Mouse (Mus musculus) olfactory bulb, adult 2 months (tissue): ENCODE data around the gene Agl. TPM values are rescaled to one million over a fixed set of nuclear protein-coding genes. Genes with fewer than 3 reads are reported as not detected.
A peak's percentile ranks its signal among the peaks of the same experiment; 100 is the strongest.

Source experiments
- H3K27ac ChIP-seq: fragments of 200-500 bp; 2 replicates; pipeline ENCODE4 v1.5.1; 2012; ENCODE audit warnings: low read depth, low read length; ENCODE audit not compliant: insufficient read depth
- H3K4me1 ChIP-seq: fragments of 200-500 bp; 2 replicates; pipeline ENCODE4 v1.6.1; 2012; ENCODE audit warnings: low read length; ENCODE audit not compliant: control insufficient read depth, insufficient read depth
- H3K4me3 ChIP-seq: fragments of 200-500 bp; 2 replicates; pipeline ENCODE4 v1.5.1; 2012; ENCODE audit warnings: mild to moderate bottlenecking, low read depth, low read length, moderate library complexity; ENCODE audit not compliant: insufficient read depth
- CTCF ChIP-seq: fragments of 200-500 bp; IDR thresholded peaks from 2 replicates; pipeline ENCODE4 v1.5.1; 2012; ENCODE audit warnings: low read depth, mild to moderate bottlenecking, low read length, moderate library complexity; ENCODE audit not compliant: insufficient read depth
- POLR2A ChIP-seq: fragments of 200-500 bp; IDR thresholded peaks from 2 replicates; pipeline ENCODE4 v1.6.1; 2012; ENCODE audit warnings: mild to moderate bottlenecking, low read depth, low read length, moderate library complexity; ENCODE audit not compliant: insufficient read depth
- WGBS: fragments of 180-500 bp; shearing (Covaris S2); methylation state at CpG from one replicate; pipeline ENCODE4 v1.1.7; 2018; 5-methylcytosine and 5-hydroxymethylcytosine counted together
- polyA plus RNA-seq: library from polyadenylated mRNA; stranded (reverse); fragments of >200 nt; gene quantifications from 2 replicates; pipeline ENCODE4 v1.2.4, GENCODE M21; 2012; ENCODE audit warnings: low replicate concordance; ENCODE audit not compliant: missing spikeins, insufficient read depth, insufficient read length

Gene Agl
- not detected in 2 replicates for polyA plus RNA-seq

DNA sequence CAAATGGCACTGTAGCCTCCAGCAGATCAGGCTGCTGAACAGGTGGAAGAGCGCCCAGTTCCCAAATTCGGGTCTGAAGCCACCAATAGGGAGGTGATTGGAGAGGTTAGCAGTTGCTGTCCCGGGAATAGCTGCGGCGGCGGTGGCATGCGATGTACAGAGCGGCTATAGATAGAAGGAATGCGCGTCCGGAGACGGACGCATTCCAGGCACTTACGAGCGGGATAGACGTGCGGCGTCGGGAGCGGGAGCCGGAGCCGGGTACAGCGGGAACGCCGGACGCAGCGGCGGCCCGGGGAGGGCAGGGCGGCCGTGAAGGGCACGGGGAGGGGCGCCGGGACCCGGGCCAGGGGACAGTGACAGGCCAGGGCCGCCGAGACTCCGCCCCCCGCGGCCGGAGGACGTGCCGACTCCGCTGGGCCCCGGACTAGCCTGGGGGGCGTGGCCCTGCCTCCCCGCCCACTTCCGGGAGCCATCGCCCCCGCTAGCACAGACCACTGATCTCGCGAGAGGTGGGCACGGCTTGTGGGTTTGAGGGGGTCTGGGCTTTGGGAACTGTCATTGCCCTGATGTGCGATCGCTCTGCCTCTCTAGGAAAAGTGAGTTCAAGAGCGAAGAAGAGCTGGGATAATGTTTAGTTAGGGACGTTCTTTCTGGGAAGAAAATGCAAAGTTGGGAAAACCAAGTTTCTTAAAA, at the start of gene Agl:
Gene Agl (minus strand): TSS at position 356 of the 696 bp plus-strand sequence.
- TF ChIP-seq CTCF, result no peak
- TF ChIP-seq POLR2A, result peak; percentile 22; the same call in 1 of the 2 replicates
- Histone ChIP-seq H3K27ac (no peak within 1 kb of the TSS), H3K4me3 (peak within 1 kb of the TSS; percentile 53), H3K4me1 (no peaks in the 10 kb centered on the region)
- WGBS, result under 1% methylated on average over 55 of the region's 57 CpGs

DNA sequence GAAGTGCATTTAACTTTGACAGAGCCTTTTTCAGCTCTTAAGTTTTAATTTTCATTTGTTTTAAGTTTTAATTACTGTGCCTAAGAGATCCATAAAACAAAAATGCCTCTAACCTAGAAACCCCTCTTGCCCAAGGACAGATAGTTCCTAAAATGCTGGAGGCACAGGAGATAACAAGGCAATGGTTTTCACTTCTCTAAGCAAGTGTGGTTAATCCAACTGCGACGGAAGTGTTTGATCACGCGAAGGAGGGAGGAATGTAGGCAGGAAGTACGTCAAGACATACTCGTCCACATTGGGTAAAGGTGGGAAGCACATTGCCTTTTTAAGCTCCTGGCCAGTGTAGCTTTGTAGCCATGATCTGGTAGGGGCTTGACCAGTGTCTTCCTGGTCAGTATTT, 49.6 kb upstream of the Agl start:
- Histone ChIP-seq H3K4me1 (peaks cover 6% of the 10 kb centered on the region; the same call in 1 of the 2 replicates), H3K4me3 (no peak overlapping the region), H3K27ac (no peak overlapping the region)
- TF ChIP-seq POLR2A, result no peak
- TF ChIP-seq CTCF, result no peak
- WGBS, result 91% methylated on average over 6 of the region's 6 CpGs

GRCm38 (mm10) chr3:116852421-116852820, 44.5 kb upstream of the Agl start:
- no peak for TF ChIP-seq POLR2A
- TF ChIP-seq CTCF, result no peak
- no peak overlapping the region for H3K27ac ChIP-seq
- H3K4me1 ChIP-seq, result no peaks in the 10 kb centered on the region
- 94% methylated on average over 3 of the region's 3 CpGs for WGBS
- H3K4me3 ChIP-seq, result no peak overlapping the region

- WGBS, result 95% methylated on average over 1 of the region's 1 CpGs
- no peak overlapping the region for H3K27ac ChIP-seq
- H3K4me3 ChIP-seq, result no peak overlapping the region
Observed at GRCm38 (mm10) chr3:116850376-116850775, 42.4 kb upstream of the Agl start.

GRCm38 (mm10) chr3:116848936-116849335, 41.0 kb upstream of the Agl start:
- no peak overlapping the region for H3K27ac ChIP-seq
- no peak for TF ChIP-seq POLR2A
- TF ChIP-seq CTCF, result no peak
- no peak overlapping the region for H3K4me3 ChIP-seq
- no peaks in the 10 kb centered on the region for H3K4me1 ChIP-seq
- WGBS, result 89% methylated on average over 4 of the region's 4 CpGs

More at GRCm38 (mm10) chr3:116850376-116850775, 42.4 kb upstream of the Agl start:
- H3K4me1 ChIP-seq, result no peaks in the 10 kb centered on the region
- no peak for TF ChIP-seq CTCF
- TF ChIP-seq POLR2A, result no peak

- TF ChIP-seq CTCF, result no peak
- TF ChIP-seq POLR2A, result no peak
- Histone ChIP-seq H3K4me3 (no peak overlapping the region), H3K27ac (no peak overlapping the region), H3K4me1 (no peaks in the 10 kb centered on the region)
- WGBS, result 89% methylated on average over 1 of the region's 1 CpGs
Observed at GRCm38 (mm10) chr3:116848099-116848498, 40.1 kb upstream of the Agl start.

GRCm38 (mm10) chr3:116846084-116846483, 38.1 kb upstream of the Agl start:
- H3K27ac ChIP-seq, result no peak overlapping the region
- no peak for TF ChIP-seq CTCF
- no peak for TF ChIP-seq POLR2A
- WGBS, result 91% methylated on average over 4 of the region's 4 CpGs
- H3K4me1 ChIP-seq, result no peaks in the 10 kb centered on the region
- no peak overlapping the region for H3K4me3 ChIP-seq

- Histone ChIP-seq H3K4me1 (no peaks in the 10 kb centered on the region), H3K4me3 (no peak overlapping the region), H3K27ac (no peak overlapping the region)
- WGBS, result 90% methylated on average over 10 of the region's 10 CpGs
- TF ChIP-seq CTCF (no peak), POLR2A (no peak)
Observed at GRCm38 (mm10) chr3:116844880-116845579, 37.1 kb upstream of the Agl start.

- no peak overlapping the region for H3K27ac ChIP-seq
- 78% methylated on average over 2 of the region's 2 CpGs for WGBS
- no peak for TF ChIP-seq POLR2A
- no peak for TF ChIP-seq CTCF
- no peak overlapping the region for H3K4me3 ChIP-seq
- H3K4me1 ChIP-seq, result no peaks in the 10 kb centered on the region
Observed at GRCm38 (mm10) chr3:116841311-116841710, 33.3 kb upstream of the Agl start.
